Mouse (Mus musculus): ENCODE data around the gene Apol6.

GRCm38 (mm10) chr15:77079256-77079822 lies 34.8 kb downstream of the Apol6 start:
- TF ChIP-seq EP300 (optimal IDR thresholded peaks at IDR 0.05): no peak
- no peak for TF ChIP-seq CTCF (IDR thresholded peaks at IDR 0.05; ENCODE audit: low read depth)
